Mouse (Mus musculus) left cerebral cortex, adult 2 months (tissue): ENCODE measurements at regions not wholly inside any gene's neighbourhood (a gene's known extent, or its start where the extent isn't known, plus 50 kb on each side); places are given as distances from the start of the nearest gene placed in this dataset.
A peak's percentile ranks its signal among the peaks of the same experiment; 100 is the strongest.
"Not testable (repeated sequence)": the region's sequence is repeated elsewhere in the genome, so short reads cannot be mapped to it uniquely, and the experiment has no call there.

Experiments
- DNase-seq, 2 experiments: peaks; one replicate each; pipeline ENCODE4 v3.0.0; 2021 to 2022; ENCODE audit warnings: low spot score in 2 of 2, mixed read lengths in 1 of 2; ENCODE audit errors: extremely low spot score in 1 of 2
- H3K27ac ChIP-seq: fragments of 200-600 bp; 2 replicates; pipeline ENCODE4 v1.8.1; 2022
- H3K4me3 ChIP-seq: fragments of 200-600 bp; 2 replicates; pipeline ENCODE4 v1.8.1; 2022
- CTCF ChIP-seq: fragments of 200-600 bp; IDR thresholded peaks from 2 replicates; pipeline ENCODE4 v1.8.1; 2022; ENCODE audit warnings: antibody characterized with exemption, mild to moderate bottlenecking, moderate library complexity
- intact Hi-C: fragments of 180-260 bp; cut with DNase I; formaldehyde crosslinking; loops from one replicate; pipeline ENCODE4 v1.15.1; 2025

DNA sequence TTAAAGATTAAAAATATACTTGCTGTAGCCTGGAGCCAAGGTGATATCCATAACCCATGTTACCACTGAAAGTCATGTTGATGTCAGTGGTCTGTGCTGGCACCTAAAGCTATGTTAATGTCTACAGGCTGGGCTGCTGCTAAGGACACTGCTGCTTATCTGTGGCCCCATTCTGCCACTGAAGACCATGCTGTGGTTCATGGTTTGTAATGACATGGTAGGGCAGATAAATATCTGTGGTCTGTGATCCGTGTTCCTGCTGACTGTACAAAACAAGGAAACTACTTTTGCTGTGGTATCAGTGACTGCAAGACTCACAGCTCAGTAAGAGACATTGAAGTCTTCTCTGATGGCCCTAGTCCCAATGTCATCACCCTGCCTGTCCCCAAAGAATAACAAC, 245.7 kb downstream of the Slco4c1 start:
- Histone ChIP-seq H3K4me3 (no peak overlapping the region), H3K27ac (no peak overlapping the region)
- DNase-seq: no peak
- intact Hi-C loops: no loop called here
- no peak for TF ChIP-seq CTCF

GRCm38 (mm10) chr1:96625326-96625725, 246.6 kb downstream of the Slco4c1 start:
- H3K27ac ChIP-seq, H3K4me3 ChIP-seq, intact Hi-C loops, DNase-seq: not testable (repeated sequence)

GRCm38 (mm10) chr1:96596141-96596540, 275.8 kb downstream of the Slco4c1 start:
- DNase-seq: no peak
- intact Hi-C loops: no loop called here
- Histone ChIP-seq H3K4me3 (no peak overlapping the region), H3K27ac (no peak overlapping the region)
- no peak for TF ChIP-seq CTCF

GRCm38 (mm10) chr1:96569281-96569680, 302.7 kb downstream of the Slco4c1 start:
- DNase-seq: no peak
- Histone ChIP-seq H3K4me3 (no peak overlapping the region), H3K27ac (no peak overlapping the region)
- intact Hi-C loops: no loop called here
- TF ChIP-seq CTCF: peak; percentile 40

DNA sequence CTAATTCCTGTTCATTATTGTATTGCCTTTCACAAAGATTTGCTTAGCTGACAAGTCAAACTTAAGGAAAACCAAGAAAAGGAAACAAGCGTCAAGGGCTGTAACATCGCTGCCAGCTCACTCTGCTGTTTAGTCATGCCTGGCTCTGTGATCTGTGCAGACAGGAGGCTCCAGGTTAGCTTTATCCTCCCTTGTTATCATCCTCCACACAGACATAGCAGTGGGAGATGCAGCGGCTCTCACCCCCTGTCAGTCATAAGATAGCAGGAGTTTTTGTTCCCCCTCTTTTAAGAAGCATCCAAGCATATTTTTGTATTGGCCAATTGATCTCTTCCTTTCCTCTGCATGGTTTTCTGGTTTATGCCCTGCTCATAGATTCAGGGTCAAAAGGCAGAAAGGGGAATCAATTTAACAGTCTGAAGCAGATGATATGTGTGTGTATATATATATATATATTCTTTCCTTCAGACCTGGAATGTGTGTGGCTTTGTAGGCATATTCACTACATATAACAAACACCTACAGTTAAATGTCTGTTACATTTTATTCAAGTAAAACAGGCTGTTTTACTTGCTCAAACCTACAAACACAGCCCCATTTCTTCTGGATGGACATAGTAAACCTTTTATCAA, 308.6 kb downstream of the Slco4c1 start:
- no peak for DNase-seq
- Histone ChIP-seq H3K4me3 (no peak overlapping the region), H3K27ac (no peak overlapping the region)
- no peak for TF ChIP-seq CTCF
- intact Hi-C loops: no loop called here

DNA sequence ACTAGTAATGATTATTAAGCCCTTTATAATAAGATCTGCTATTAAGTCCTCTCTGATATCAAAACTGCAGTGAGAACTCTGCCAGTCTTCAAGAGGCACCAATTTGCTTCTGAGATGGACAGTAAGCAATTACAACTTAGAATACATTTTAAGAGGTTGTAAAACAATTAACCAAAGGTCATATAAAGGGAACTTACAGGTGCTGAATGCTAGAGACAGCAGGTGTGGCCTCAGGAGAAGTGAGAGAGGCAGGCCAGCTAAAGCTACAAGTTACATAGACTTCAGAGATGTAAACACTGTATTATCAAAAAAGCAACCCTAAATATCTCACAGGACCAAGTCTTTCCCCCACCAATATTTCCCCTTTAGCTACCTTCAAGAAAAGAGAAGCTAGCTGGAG, 315.7 kb downstream of the Slco4c1 start:
- intact Hi-C loops: no loop called here

GRCm38 (mm10) chr1:96519347-96519746, 352.6 kb downstream of the Slco4c1 start:
- no peak for TF ChIP-seq CTCF
- no peak overlapping the region for H3K4me3 ChIP-seq
- H3K27ac ChIP-seq: no peak overlapping the region
- intact Hi-C loops: no loop called here
- DNase-seq: no peak

More for the DNA sequence above, 315.7 kb downstream of the Slco4c1 start:
- no peak for TF ChIP-seq CTCF
- Histone ChIP-seq H3K27ac (no peak overlapping the region), H3K4me3 (no peak overlapping the region)
- no peak for DNase-seq

- TF ChIP-seq CTCF: no peak
- no peak overlapping the region for H3K4me3 ChIP-seq
- H3K27ac ChIP-seq: no peak overlapping the region
- no peak for DNase-seq
- intact Hi-C loops: no loop called here
These were observed 371.0 kb downstream of the Slco4c1 start for GRCm38 (mm10) chr1:96501007-96501406.

DNA sequence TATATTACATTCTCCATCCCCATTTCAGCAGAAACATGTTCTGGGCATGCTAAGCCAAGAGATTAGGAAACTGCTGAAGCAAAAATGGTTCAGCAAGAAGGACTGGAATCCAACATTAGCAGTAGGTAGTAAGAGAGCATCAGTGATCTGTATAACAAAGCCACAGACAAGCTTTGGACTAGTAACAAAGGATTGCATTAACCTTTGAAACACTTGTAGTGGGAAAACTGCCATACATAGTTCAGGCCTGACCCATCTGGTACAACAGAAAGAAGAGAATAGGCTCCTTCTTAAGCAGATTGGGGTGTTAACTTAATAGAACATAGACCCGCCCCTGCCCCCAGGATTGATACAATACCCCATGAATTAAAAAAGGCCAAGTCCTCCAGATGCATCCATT, 389.2 kb downstream of the Slco4c1 start:
- intact Hi-C loops: no loop called here
- no peak for DNase-seq
- no peak for TF ChIP-seq CTCF
- Histone ChIP-seq H3K27ac (no peak overlapping the region), H3K4me3 (no peak overlapping the region)

GRCm38 (mm10) chr1:96450852-96451251, 421.1 kb downstream of the Slco4c1 start:
- Histone ChIP-seq H3K4me3 (no peak overlapping the region), H3K27ac (no peak overlapping the region)
- DNase-seq: no peak
- TF ChIP-seq CTCF: no peak
- intact Hi-C loops: no loop called here

DNA sequence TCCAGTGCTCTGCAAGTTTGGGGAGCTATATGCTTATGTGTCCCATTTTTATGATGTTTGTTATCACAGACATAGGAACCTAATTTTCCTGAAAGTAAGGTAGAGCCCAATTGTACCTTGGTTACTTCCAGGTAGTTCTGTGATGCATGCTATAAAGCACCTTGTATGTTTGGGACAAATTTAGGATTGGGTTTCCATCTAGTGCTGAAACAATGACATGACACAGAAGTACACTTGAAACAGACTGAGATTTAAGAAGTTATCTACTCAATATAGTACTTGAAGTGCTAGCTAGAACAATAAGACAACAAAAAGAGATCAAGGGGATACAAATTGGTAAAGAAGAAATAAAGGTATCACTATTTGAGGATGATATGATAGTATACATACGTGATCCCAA, 426.8 kb downstream of the Slco4c1 start:
- TF ChIP-seq CTCF: peak; percentile 26
- intact Hi-C loops: no loop called here
- no peak overlapping the region for H3K27ac ChIP-seq
- H3K4me3 ChIP-seq: no peak overlapping the region
- no peak for DNase-seq

GRCm38 (mm10) chr1:96433057-96433456, 438.9 kb downstream of the Slco4c1 start:
- Histone ChIP-seq H3K4me3 (no peak overlapping the region), H3K27ac (no peak overlapping the region)
- no peak for TF ChIP-seq CTCF
- no peak for DNase-seq
- intact Hi-C loops: no loop called here

- no peak for DNase-seq
- no peak for TF ChIP-seq CTCF
- no peak overlapping the region for H3K27ac ChIP-seq
- intact Hi-C loops: no loop called here
- H3K4me3 ChIP-seq: no peak overlapping the region
These were observed 448.5 kb downstream of the Slco4c1 start for GRCm38 (mm10) chr1:96423481-96423880.
